Mouse (Mus musculus) C2C12 (cell line): ENCODE measurements around the gene Spryd4.

ENCODE experiments used
- CTCF ChIP-seq: IDR thresholded peaks from one replicate; pipeline ENCODE4 v1.5.1; 2011; ENCODE audit not compliant: control insufficient read depth, insufficient read depth, insufficient read length
- FOSL1 ChIP-seq: IDR thresholded peaks from one replicate; pipeline ENCODE4 v1.8.0; 2011; ENCODE audit warnings: mild to moderate bottlenecking, low read length; ENCODE audit not compliant: poor library complexity, insufficient read depth, severe bottlenecking
- MYOG ChIP-seq: IDR thresholded peaks from one replicate; pipeline ENCODE4 v1.6.1; 2011; ENCODE audit not compliant: control insufficient read depth, insufficient read length; ENCODE audit errors: extremely low read depth
- USF1 ChIP-seq: IDR thresholded peaks from one replicate; pipeline ENCODE4 v1.6.1; 2011; ENCODE audit warnings: low read depth, mild to moderate bottlenecking, control low read depth, moderate library complexity

GRCm38 (mm10) chr10:128194024-128194550, 17.5 kb downstream of the Spryd4 start, which contains the start of gene Gls2:
- TF ChIP-seq CTCF (no peak), FOSL1 (no peak), USF1 (no peak), MYOG (no peak)
